Mouse (Mus musculus) spleen, adult 2 months (tissue): Measurements from ENCODE around the gene Atp2c2.

Experiments
- CTCF ChIP-seq: fragments of 200-500 bp; IDR thresholded peaks from 2 replicates; pipeline ENCODE4 v1.5.1; 2011; ENCODE audit warnings: mild to moderate bottlenecking, inconsistent platforms; ENCODE audit not compliant: insufficient read depth, insufficient read length, insufficient replicate concordance; ENCODE audit errors: extremely low read depth
- POLR2A ChIP-seq: fragments of 200-500 bp; IDR thresholded peaks from 2 replicates; pipeline ENCODE4 v1.6.1; 2011; ENCODE audit warnings: low read depth, low read length, inconsistent platforms

- TF ChIP-seq CTCF (no peak), POLR2A (no peak)
These were observed 38.5 kb downstream of the Atp2c2 start for GRCm38 (mm10) chr8:119738129-119738907.
